Mouse (Mus musculus) ES-E14 (cell line): ENCODE results near the gene Zfp51. TPM values are rescaled to one million over a fixed set of nuclear protein-coding genes. Genes with fewer than 3 reads are reported as not detected.
"Not testable (repeated sequence)": the region's sequence is repeated elsewhere in the genome, so short reads cannot be mapped to it uniquely, and the experiment has no call there.

Source experiments
- DNase-seq: peaks from one replicate; pipeline ENCODE4 v3.0.0-alpha.2; 2013; ENCODE audit warnings: low read depth, low spot score
- H3K27ac ChIP-seq: 2 replicates; pipeline ENCODE4 v1.5.1; 2012; ENCODE audit warnings: low read depth, mild to moderate bottlenecking, low read length, moderate library complexity, mixed read lengths; ENCODE audit not compliant: poor library complexity, insufficient read depth, severe bottlenecking
- H3K36me3 ChIP-seq: 2 replicates; pipeline ENCODE4 v1.6.1; 2012; ENCODE audit warnings: mild to moderate bottlenecking, low read length, moderate library complexity, mixed read lengths; ENCODE audit not compliant: control insufficient read depth, poor library complexity, insufficient read depth, severe bottlenecking
- H3K4me1 ChIP-seq, 2 experiments: fragments of 150-350 bp in 1 of 2; sonication (generic) in 1 of 2; 2 replicates each; pipeline ENCODE4 v1.6.1; 2012; ENCODE audit warnings: low read length in 2 of 2, mild to moderate bottlenecking in 1 of 2, mixed read lengths in 1 of 2; ENCODE audit not compliant: control insufficient read depth in 2 of 2, insufficient read depth in 2 of 2, poor library complexity in 1 of 2
- H3K4me3 ChIP-seq, 2 experiments: fragments of 150-350 bp in 1 of 2; sonication (generic) in 1 of 2; 2 replicates each; pipeline ENCODE4 v1.5.1; 2012; ENCODE audit warnings: low read length in 2 of 2, low read depth in 1 of 2, mild to moderate bottlenecking in 1 of 2, mixed read lengths in 1 of 2; ENCODE audit not compliant: insufficient read depth in 1 of 2, poor library complexity in 1 of 2, severe bottlenecking in 1 of 2
- H3K9ac ChIP-seq: 2 replicates; pipeline ENCODE4 v1.6.1; 2012; ENCODE audit warnings: low read depth, mild to moderate bottlenecking, low read length, mixed read lengths; ENCODE audit not compliant: poor library complexity, insufficient read depth, severe bottlenecking
- H3K9me3 ChIP-seq: fragments of 150-350 bp; sonication (generic); 2 replicates; pipeline ENCODE4 v1.6.1; 2012; ENCODE audit warnings: low read depth, mild to moderate bottlenecking, low read length; ENCODE audit not compliant: control insufficient read depth, insufficient read depth
- CHD2 ChIP-seq: IDR thresholded peaks from 2 replicates; pipeline ENCODE4 v1.6.1; 2014; ENCODE audit warnings: mild to moderate bottlenecking, low read depth, low read length, inconsistent platforms
- HCFC1 ChIP-seq: IDR thresholded peaks from 2 replicates; pipeline ENCODE4 v1.6.1; 2012; ENCODE audit warnings: low read length, inconsistent platforms, borderline replicate concordance; ENCODE audit not compliant: insufficient read depth
- MAFK ChIP-seq: IDR thresholded peaks from 2 replicates; pipeline ENCODE4 v1.6.1; 2014; ENCODE audit warnings: mild to moderate bottlenecking, low read depth, low read length, inconsistent platforms; ENCODE audit not compliant: insufficient read depth
- ZC3H11A ChIP-seq: IDR thresholded peaks from 2 replicates; pipeline ENCODE4 v1.6.1; 2012; ENCODE audit warnings: low read depth, mild to moderate bottlenecking, inconsistent platforms, low read length, borderline replicate concordance
- ZNF384 ChIP-seq: IDR thresholded peaks from 2 replicates; pipeline ENCODE4 v1.6.1; 2012; ENCODE audit warnings: low read depth, low read length, inconsistent platforms
- in situ Hi-C, 2 experiments: fragments of 600-800 bp; cut with MboI; formaldehyde crosslinking; loops; one replicate each; pipeline ENCODE4 v1.15.1; 2025; ENCODE audit warnings: low sequenced_read_pairs in 2 of 2, inconsistent platforms in 1 of 2; ENCODE audit not compliant: unreplicated experiment in 2 of 2
- total RNA-seq: library from RNA; depleted of rRNA; stranded (reverse); fragments of 300-350 nt; gene quantifications from 2 replicates; pipeline ENCODE4 v1.2.3, GENCODE M21; 2012; rRNA removed

Zfp51 gene
- total RNA-seq, result 6.6 and 8.1 TPM in 2 replicates

GRCm38 (mm10) chr17:21450138-21450704 lies at the start of gene Zfp51:
Zfp51 (plus strand) TSS chr17:21450374.
- in situ Hi-C loops, result no loop called here
- Histone ChIP-seq H3K27ac (peak within 1 kb of the TSS; percentile 92), H3K4me1 (peaks cover 0 to 2% of the 10 kb centered on the region in 2 experiments; a peak in 1 of 4 replicates)

GRCm38 (mm10) chr17:21422664-21423599 lies 27.2 kb upstream of the Zfp51 start, which contains the start of gene Zfp54:
Zfp54 (plus strand) TSS chr17:21423227.
- H3K9me3 ChIP-seq, result no peaks in the 10 kb centered on the region
- H3K9ac ChIP-seq, result peak within 1 kb of the TSS; percentile 80
- H3K4me1 ChIP-seq, result no peaks in the 10 kb centered on the region
- TF ChIP-seq ZNF384 (no peak), HCFC1 (peak; percentile 67; the same call in 1 of the 2 replicates), ZC3H11A (peak; percentile 97)
- in situ Hi-C loops, result loop anchor here in 1 of 2 experiments (5.0 kb wide), 1 partner anchor 151 kb away; no protein-coding TSS in a partner anchor
- peak within 1 kb of the TSS; percentile 70 for H3K27ac ChIP-seq
- peak; percentile 64 for DNase-seq
- H3K36me3 ChIP-seq, result no peaks in the 10 kb centered on the region
- H3K4me3 ChIP-seq, result peak within 1 kb of the TSS; percentile 69 to 83

More at GRCm38 (mm10) chr17:21450138-21450704, at the start of gene Zfp51:
- peak; percentile 93 for DNase-seq
- Histone ChIP-seq H3K9ac (peak within 1 kb of the TSS; percentile 81), H3K9me3 (no peaks in the 10 kb centered on the region), H3K36me3 (peaks cover 2% of the 10 kb centered on the region; the same call in 1 of the 2 replicates), H3K4me3 (peak within 1 kb of the TSS; percentile 82 to 99)
- TF ChIP-seq ZC3H11A, result no peak
- no peak for TF ChIP-seq CHD2
- no peak for TF ChIP-seq ZNF384
- TF ChIP-seq HCFC1, result peak; percentile 51; the same call in 1 of the 2 replicates

GRCm38 (mm10) chr17:21438806-21439400 lies 11.3 kb upstream of the Zfp51 start:
- H3K27ac ChIP-seq, result peak overlapping the region; percentile 52; the same call in 1 of the 2 replicates
- H3K9ac ChIP-seq, H3K36me3 ChIP-seq, DNase-seq, H3K9me3 ChIP-seq, in situ Hi-C loops, H3K4me3 ChIP-seq, H3K4me1 ChIP-seq: not testable (repeated sequence)
- peak; percentile 59 for TF ChIP-seq MAFK

GRCm38 (mm10) chr17:21449669-21450068 lies 505 bp upstream of the Zfp51 start:
- H3K9me3 ChIP-seq, result no peaks in the 10 kb centered on the region
- no peak overlapping the region for H3K27ac ChIP-seq
- peak overlapping the region; percentile 57; the same call in 1 of the 2 replicates for H3K9ac ChIP-seq
- peak overlapping the region; percentile 82 to 99 for H3K4me3 ChIP-seq
- TF ChIP-seq HCFC1 (no peak), MAFK (no peak), ZC3H11A (0 out of 2 replicates have a peak, but pooled peaks have one; percentile 30)
- in situ Hi-C loops, result no loop called here
- H3K36me3 ChIP-seq, result peaks cover 2% of the 10 kb centered on the region; the same call in 1 of the 2 replicates
- H3K4me1 ChIP-seq, result peaks cover 0 to 2% of the 10 kb centered on the region in 2 experiments; a peak in 1 of 4 replicates
- peak; percentile 79 for DNase-seq
